Mouse (Mus musculus): ENCODE measurements around the gene Mrpl58. TPM values are rescaled to one million over a fixed set of nuclear protein-coding genes. Genes with fewer than 3 reads are reported as not detected.

Gene Mrpl58
- polyA plus RNA-seq, 1 experiment from 2014 or later, result 78.7 TPM

DNA sequence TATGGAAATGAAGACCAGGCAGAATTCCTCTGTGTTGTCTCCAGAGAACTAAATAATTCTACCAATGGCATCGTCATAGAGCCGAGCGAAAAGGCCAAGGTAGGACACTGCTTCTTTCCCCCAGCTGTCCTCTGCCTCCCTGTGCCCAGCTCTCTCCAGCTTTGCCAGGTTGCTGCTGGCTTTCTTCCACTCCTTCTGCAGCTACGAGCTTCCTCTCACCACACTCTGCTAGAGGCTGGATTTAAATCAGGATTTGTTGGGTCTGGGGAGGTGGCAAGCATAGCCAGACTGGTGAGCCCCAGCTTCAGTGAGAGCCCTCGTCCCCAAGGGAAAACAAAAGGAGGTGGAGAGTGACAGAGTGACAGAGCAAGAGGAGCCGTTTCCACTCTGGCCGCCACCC is 25.8 kb downstream of the Mrpl58 start:
- no peak overlapping the region for H3K4me2 ChIP-seq
- ATAC-seq (ENCODE audit: insufficient read depth), result no peak
- H3K4me1 ChIP-seq (replicated peaks), result peaks cover 15% of the 10 kb centered on the region
- H3K27me3 ChIP-seq, result no peaks in the 10 kb centered on the region
- 72% methylated on average over 7 of the region's 7 CpGs for WGBS (ENCODE audit: insufficient replicate concordance)
- H3K27ac ChIP-seq (replicated peaks), result no peak overlapping the region
- peaks cover 58% of the 10 kb centered on the region for H3K36me3 ChIP-seq (replicated peaks)
- no peaks in the 10 kb centered on the region for H3K9me3 ChIP-seq (replicated peaks)
- H3K9ac ChIP-seq, result no peak overlapping the region
- no peak overlapping the region for H3K4me3 ChIP-seq (replicated peaks)

DNA sequence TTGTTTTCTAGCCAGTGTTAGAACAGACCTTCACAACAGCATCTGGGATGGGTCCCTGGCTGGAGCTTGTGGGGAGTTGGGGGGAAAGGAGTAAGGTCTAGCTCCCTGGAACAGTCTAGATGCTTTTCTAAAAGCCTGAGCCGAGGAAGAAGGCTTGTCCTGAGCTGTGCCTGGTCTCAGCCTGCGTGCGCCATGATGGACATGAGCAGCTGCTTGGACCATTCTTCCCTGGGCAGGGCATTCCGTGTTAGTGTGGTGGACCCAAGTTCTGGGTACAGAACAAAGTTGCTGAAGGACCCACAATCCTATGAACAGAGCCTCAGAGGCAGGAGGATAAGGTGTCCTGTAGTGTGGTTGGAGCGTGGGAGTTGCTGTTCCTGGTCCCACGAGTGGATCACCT is 27.0 kb downstream of the Mrpl58 start:
- Histone ChIP-seq H3K36me3 (replicated peaks) (peaks cover 52% of the 10 kb centered on the region), H3K4me3 (replicated peaks) (no peak overlapping the region), H3K4me2 (no peak overlapping the region), H3K9me3 (replicated peaks) (no peaks in the 10 kb centered on the region), H3K9ac (no peak overlapping the region), H3K27me3 (peaks cover 12% of the 10 kb centered on the region), H3K27ac (replicated peaks) (no peak overlapping the region), H3K4me1 (replicated peaks) (peaks cover 18% of the 10 kb centered on the region)
- WGBS (ENCODE audit: insufficient replicate concordance), result 82% methylated on average over 6 of the region's 6 CpGs
- ATAC-seq (ENCODE audit: insufficient read depth), result no peak

DNA sequence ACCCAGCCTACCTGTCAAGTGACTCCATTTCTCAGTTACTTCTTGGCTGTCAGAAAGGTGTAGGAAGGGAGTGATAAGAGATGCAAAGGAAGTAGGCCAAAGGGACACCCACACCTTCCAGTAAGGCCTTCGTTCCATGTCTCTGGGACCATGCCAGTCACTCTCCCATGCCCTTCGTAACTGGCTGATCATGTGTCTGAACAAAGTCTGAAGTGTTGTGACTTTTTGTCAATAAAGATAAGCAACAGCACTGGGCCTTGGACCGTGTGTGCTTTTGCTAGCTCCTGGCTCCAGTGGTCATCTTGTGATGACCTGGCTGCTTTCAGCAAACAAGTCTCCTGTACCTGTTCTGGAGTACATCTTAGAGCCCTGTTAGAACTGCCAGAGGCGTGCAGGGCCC is 29.3 kb downstream of the Mrpl58 start:
- no peaks in the 10 kb centered on the region for H3K9me3 ChIP-seq (replicated peaks)
- peaks cover 29% of the 10 kb centered on the region for H3K4me1 ChIP-seq (replicated peaks)
- no peak overlapping the region for H3K4me2 ChIP-seq
- peaks cover 37% of the 10 kb centered on the region for H3K36me3 ChIP-seq (replicated peaks)
- 57% methylated on average over 4 of the region's 4 CpGs for WGBS (ENCODE audit: insufficient replicate concordance)
- peak; percentile 33 for ATAC-seq (ENCODE audit: insufficient read depth)
- peaks cover 34% of the 10 kb centered on the region for H3K27me3 ChIP-seq
- peak overlapping the region; percentile 55; the same call in 1 of the 2 replicates for H3K27ac ChIP-seq (replicated peaks)
- no peak overlapping the region for H3K9ac ChIP-seq
- H3K4me3 ChIP-seq (replicated peaks), result no peak overlapping the region

- Histone ChIP-seq H3K27ac (replicated peaks) (peak overlapping the region; percentile 55), H3K9me3 (replicated peaks) (no peaks in the 10 kb centered on the region), H3K4me2 (no peak overlapping the region), H3K9ac (no peak overlapping the region), H3K27me3 (peaks cover 34% of the 10 kb centered on the region), H3K36me3 (replicated peaks) (peaks cover 36% of the 10 kb centered on the region), H3K4me1 (replicated peaks) (peaks cover 26% of the 10 kb centered on the region), H3K4me3 (replicated peaks) (no peak overlapping the region)
- WGBS (ENCODE audit: insufficient replicate concordance), result 68% methylated on average over 6 of the region's 6 CpGs
- ATAC-seq (ENCODE audit: insufficient read depth), result no peak
Observed at GRCm38 (mm10) chr11:115433342-115433741, 29.8 kb downstream of the Mrpl58 start.

GRCm38 (mm10) chr11:115435596-115436337 is 32.2 kb downstream of the Mrpl58 start:
- peaks cover 26% of the 10 kb centered on the region for H3K4me1 ChIP-seq (replicated peaks)
- peaks cover 14% of the 10 kb centered on the region for H3K36me3 ChIP-seq (replicated peaks)
- ATAC-seq (ENCODE audit: insufficient read depth), result no peak
- 6% methylated on average over 31 of the region's 31 CpGs for WGBS (ENCODE audit: insufficient replicate concordance)
- peak overlapping the region; percentile 53 for H3K4me2 ChIP-seq
- H3K4me3 ChIP-seq (replicated peaks), result 0 out of 2 replicates have a peak overlapping the region, but pooled peaks have one; percentile 10
- H3K27ac ChIP-seq (replicated peaks), result no peak overlapping the region
- no peaks in the 10 kb centered on the region for H3K9me3 ChIP-seq (replicated peaks)
- no peak overlapping the region for H3K9ac ChIP-seq
- H3K27me3 ChIP-seq, result peaks cover 34% of the 10 kb centered on the region

DNA sequence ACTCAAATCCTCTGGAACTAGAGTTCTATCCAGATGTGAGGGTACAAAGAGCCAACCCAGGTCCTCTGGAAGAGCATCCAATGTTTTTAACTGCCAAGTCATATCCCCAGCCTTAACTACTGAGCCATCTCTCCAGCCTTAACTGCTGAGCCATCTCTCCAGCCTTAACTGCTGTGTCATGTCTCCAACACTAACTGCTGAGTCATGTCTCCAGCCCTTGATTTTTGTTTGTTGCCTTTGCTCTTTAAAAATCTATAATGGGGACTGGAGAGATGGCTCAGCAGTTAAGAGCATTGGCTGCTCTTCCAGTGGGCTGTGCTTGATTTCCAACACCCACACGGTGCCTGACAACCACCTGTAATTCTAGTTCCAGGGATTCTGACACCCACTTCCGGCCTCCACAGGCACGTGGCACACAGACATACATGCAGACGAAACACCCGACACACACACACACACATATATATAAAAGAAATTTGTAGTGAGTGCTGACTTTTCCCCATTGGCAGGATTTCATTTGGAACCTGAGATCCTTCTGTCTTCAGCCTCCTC is 34.1 kb downstream of the Mrpl58 start:
- H3K27ac ChIP-seq (replicated peaks), result no peak overlapping the region
- H3K4me1 ChIP-seq (replicated peaks), result peaks cover 26% of the 10 kb centered on the region
- H3K9ac ChIP-seq, result no peak overlapping the region
- no peak for ATAC-seq (ENCODE audit: insufficient read depth)
- H3K36me3 ChIP-seq (replicated peaks), result no peaks in the 10 kb centered on the region
- peaks cover 37% of the 10 kb centered on the region for H3K27me3 ChIP-seq
- no peak overlapping the region for H3K4me3 ChIP-seq (replicated peaks)
- H3K9me3 ChIP-seq (replicated peaks), result no peaks in the 10 kb centered on the region
- WGBS (ENCODE audit: insufficient replicate concordance), result 59% methylated on average over 5 of the region's 5 CpGs
- H3K4me2 ChIP-seq, result no peak overlapping the region

GRCm38 (mm10) chr11:115439326-115439725 is 35.8 kb downstream of the Mrpl58 start:
- WGBS (ENCODE audit: insufficient replicate concordance), result 55% methylated on average over 3 of the region's 3 CpGs
- Histone ChIP-seq H3K27ac (replicated peaks) (no peak overlapping the region), H3K4me3 (replicated peaks) (no peak overlapping the region), H3K9me3 (replicated peaks) (no peaks in the 10 kb centered on the region), H3K36me3 (replicated peaks) (no peaks in the 10 kb centered on the region), H3K4me2 (no peak overlapping the region), H3K4me1 (replicated peaks) (peaks cover 19% of the 10 kb centered on the region), H3K9ac (no peak overlapping the region), H3K27me3 (peaks cover 37% of the 10 kb centered on the region)
- ATAC-seq (ENCODE audit: insufficient read depth), result no peak

- peaks cover 19% of the 10 kb centered on the region for H3K4me1 ChIP-seq (replicated peaks)
- H3K4me2 ChIP-seq, result no peak within 1 kb of the TSS
- WGBS (ENCODE audit: insufficient replicate concordance), result 73% methylated on average over 9 of the region's 9 CpGs
- H3K27me3 ChIP-seq, result peaks cover 31% of the 10 kb centered on the region
- H3K9me3 ChIP-seq (replicated peaks), result no peaks in the 10 kb centered on the region
- H3K9ac ChIP-seq, result no peak within 1 kb of the TSS
- H3K27ac ChIP-seq (replicated peaks), result no peak within 1 kb of the TSS
- no peak for ATAC-seq (ENCODE audit: insufficient read depth)
- no peak within 1 kb of the TSS for H3K4me3 ChIP-seq (replicated peaks)
- no peaks in the 10 kb centered on the region for H3K36me3 ChIP-seq (replicated peaks)
Observed at GRCm38 (mm10) chr11:115439906-115440595, 36.5 kb downstream of the Mrpl58 start, which contains the start of gene Trim80. Trim80 (plus strand) TSS chr11:115440545.

GRCm38 (mm10) chr11:115441417-115441816 is 37.9 kb downstream of the Mrpl58 start:
- H3K9me3 ChIP-seq (replicated peaks), result no peaks in the 10 kb centered on the region
- no peak overlapping the region for H3K4me3 ChIP-seq (replicated peaks)
- 55% methylated on average over 15 of the region's 15 CpGs for WGBS (ENCODE audit: insufficient replicate concordance)
- peaks cover 14% of the 10 kb centered on the region for H3K4me1 ChIP-seq (replicated peaks)
- no peak overlapping the region for H3K27ac ChIP-seq (replicated peaks)
- H3K9ac ChIP-seq, result no peak overlapping the region
- H3K4me2 ChIP-seq, result no peak overlapping the region
- ATAC-seq (ENCODE audit: insufficient read depth), result no peak
- H3K27me3 ChIP-seq, result peaks cover 17% of the 10 kb centered on the region
- H3K36me3 ChIP-seq (replicated peaks), result no peaks in the 10 kb centered on the region

DNA sequence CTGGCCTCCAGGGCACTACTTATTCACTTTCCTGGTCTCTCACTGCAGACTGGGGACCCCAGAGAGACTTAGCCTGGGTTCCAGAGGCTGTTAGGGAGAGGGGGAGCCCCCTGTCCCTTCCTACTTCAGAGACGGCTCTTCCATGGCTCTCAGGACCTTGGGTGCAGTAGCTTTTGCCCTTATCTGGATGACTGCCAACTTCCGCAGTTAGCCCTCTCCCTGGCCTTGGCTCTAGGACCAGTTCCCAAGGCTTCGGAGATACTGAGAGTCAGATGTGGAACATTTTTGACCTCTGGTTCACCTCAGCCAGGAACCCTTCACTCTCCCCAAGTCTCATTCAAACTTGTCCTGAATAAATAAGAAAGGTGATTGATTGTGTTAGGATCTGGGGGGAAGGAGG is 43.4 kb downstream of the Mrpl58 start:
- H3K4me3 ChIP-seq (replicated peaks), result no peak overlapping the region
- no peak for ATAC-seq (ENCODE audit: insufficient read depth)
- no peaks in the 10 kb centered on the region; the same call in 1 of the 2 replicates for H3K27me3 ChIP-seq
- H3K36me3 ChIP-seq (replicated peaks), result no peaks in the 10 kb centered on the region
- H3K4me1 ChIP-seq (replicated peaks), result peaks cover 15% of the 10 kb centered on the region
- H3K27ac ChIP-seq (replicated peaks), result peak overlapping the region; percentile 68
- H3K9ac ChIP-seq, result no peak overlapping the region
- WGBS (ENCODE audit: insufficient replicate concordance), result 36% methylated on average over 3 of the region's 3 CpGs
- H3K9me3 ChIP-seq (replicated peaks), result no peaks in the 10 kb centered on the region
- peak overlapping the region; percentile 31 for H3K4me2 ChIP-seq

- H3K4me3 ChIP-seq (replicated peaks), result peak overlapping the region; percentile 12; the same call in 1 of the 2 replicates
- H3K9me3 ChIP-seq (replicated peaks), result no peaks in the 10 kb centered on the region
- H3K27me3 ChIP-seq, result no peaks in the 10 kb centered on the region; the same call in 1 of the 2 replicates
- H3K9ac ChIP-seq, result no peak overlapping the region
- H3K4me2 ChIP-seq, result peak overlapping the region; percentile 31
- H3K4me1 ChIP-seq (replicated peaks), result peaks cover 15% of the 10 kb centered on the region
- peak overlapping the region; percentile 68 for H3K27ac ChIP-seq (replicated peaks)
- 65% methylated on average over 11 of the region's 11 CpGs for WGBS (ENCODE audit: insufficient replicate concordance)
- ATAC-seq (ENCODE audit: insufficient read depth), result no peak
- H3K36me3 ChIP-seq (replicated peaks), result no peaks in the 10 kb centered on the region
Observed at GRCm38 (mm10) chr11:115447321-115447885, 43.9 kb downstream of the Mrpl58 start.
